Mouse (Mus musculus) C2C12 (cell line): ENCODE results near the gene Spcs2. TPM values are rescaled to one million over a fixed set of nuclear protein-coding genes. Genes with fewer than 3 reads are reported as not detected.

ENCODE experiments used
- H3K27me3 ChIP-seq: one replicate; pipeline ENCODE4 v1.6.1; 2011; ENCODE audit not compliant: control insufficient read depth, insufficient read depth, insufficient read length
- H3K36me3 ChIP-seq: one replicate; pipeline ENCODE4 v1.6.1; 2011; ENCODE audit not compliant: control insufficient read depth, insufficient read depth
- H3K4me3 ChIP-seq: one replicate; pipeline ENCODE4 v1.5.1; 2011; ENCODE audit warnings: mild to moderate bottlenecking, control low read depth; ENCODE audit not compliant: poor library complexity, insufficient read depth, severe bottlenecking
- H3K79me2 ChIP-seq: one replicate; pipeline ENCODE4 v1.6.1; 2011; ENCODE audit not compliant: control insufficient read depth, insufficient read depth
- H3K79me3 ChIP-seq: one replicate; pipeline ENCODE4 v1.6.1; 2011; ENCODE audit warnings: low read depth, control low read depth
- H3ac ChIP-seq: one replicate; pipeline ENCODE3; 2011; ENCODE audit warnings: low read depth; ENCODE audit not compliant: control insufficient read depth, insufficient read length
- CEBPB ChIP-seq: IDR thresholded peaks from one replicate; pipeline ENCODE4 v1.6.1; 2011; ENCODE audit warnings: low read depth, mild to moderate bottlenecking, control low read depth, moderate library complexity
- CTCF ChIP-seq: IDR thresholded peaks from one replicate; pipeline ENCODE4 v1.5.1; 2011; ENCODE audit not compliant: control insufficient read depth, insufficient read depth, insufficient read length
- FOSL1 ChIP-seq: IDR thresholded peaks from one replicate; pipeline ENCODE4 v1.8.0; 2011; ENCODE audit warnings: mild to moderate bottlenecking, low read length; ENCODE audit not compliant: poor library complexity, insufficient read depth, severe bottlenecking
- MAX ChIP-seq: IDR thresholded peaks from one replicate; pipeline ENCODE4 v1.6.1; 2011; ENCODE audit warnings: mild to moderate bottlenecking, control low read depth
- MYOD1 ChIP-seq: IDR thresholded peaks from one replicate; pipeline ENCODE4 v1.6.1; 2011; ENCODE audit warnings: low read depth; ENCODE audit not compliant: control insufficient read depth, insufficient read length
- MYOG ChIP-seq: IDR thresholded peaks from one replicate; pipeline ENCODE4 v1.6.1; 2011; ENCODE audit not compliant: control insufficient read depth, insufficient read length; ENCODE audit errors: extremely low read depth
- USF1 ChIP-seq: IDR thresholded peaks from one replicate; pipeline ENCODE4 v1.6.1; 2011; ENCODE audit warnings: low read depth, mild to moderate bottlenecking, control low read depth, moderate library complexity
- polyA plus RNA-seq: library from polyadenylated mRNA; unstranded; fragments of >200 nt; fragmentation: generic; extraction: Trizol; gene quantifications from one replicate; pipeline ENCODE4 v1.2.1, GENCODE M21; 2012; ENCODE audit warnings: missing spikeins

Gene Spcs2
- polyA plus RNA-seq, 1 experiment: 152 TPM

- H3K79me3 ChIP-seq: no peaks in the 10 kb centered on the region
- H3K79me2 ChIP-seq: no peaks in the 10 kb centered on the region
- H3K4me3 ChIP-seq: no peak overlapping the region
- no peaks in the 10 kb centered on the region for H3K36me3 ChIP-seq
- TF ChIP-seq MAX: no peak
- no peak for TF ChIP-seq CTCF
- no peak for TF ChIP-seq MYOG
- no peak for TF ChIP-seq FOSL1
- TF ChIP-seq USF1: peak; percentile 15
- no peak for TF ChIP-seq CEBPB
- no peak overlapping the region for H3ac ChIP-seq
- peaks cover 13% of the 10 kb centered on the region for H3K27me3 ChIP-seq
These were observed 28.2 kb upstream of the Spcs2 start for GRCm38 (mm10) chr7:99891471-99891870.

GRCm38 (mm10) chr7:99890168-99890755 is 27.0 kb upstream of the Spcs2 start:
- Histone ChIP-seq H3K4me3 (no peak overlapping the region), H3K36me3 (no peaks in the 10 kb centered on the region), H3K79me2 (no peaks in the 10 kb centered on the region), H3K27me3 (peaks cover 11% of the 10 kb centered on the region), H3ac (no peak overlapping the region), H3K79me3 (no peaks in the 10 kb centered on the region)
- TF ChIP-seq FOSL1 (no peak), MYOG (no peak), USF1 (no peak)

- peaks cover 5% of the 10 kb centered on the region for H3K27me3 ChIP-seq
- no peaks in the 10 kb centered on the region for H3K79me3 ChIP-seq
- no peak for TF ChIP-seq FOSL1
- peak; percentile 16 for TF ChIP-seq CTCF
- H3K79me2 ChIP-seq: no peaks in the 10 kb centered on the region
- no peak overlapping the region for H3K4me3 ChIP-seq
- H3ac ChIP-seq: no peak overlapping the region
- no peaks in the 10 kb centered on the region for H3K36me3 ChIP-seq
These were observed 26.1 kb upstream of the Spcs2 start for GRCm38 (mm10) chr7:99889175-99889880.

- TF ChIP-seq MYOG (no peak), MYOD1 (no peak), CEBPB (no peak)
- H3K79me2 ChIP-seq: no peaks in the 10 kb centered on the region
- no peaks in the 10 kb centered on the region for H3K27me3 ChIP-seq
- no peaks in the 10 kb centered on the region for H3K36me3 ChIP-seq
- H3ac ChIP-seq: no peak overlapping the region
- no peaks in the 10 kb centered on the region for H3K79me3 ChIP-seq
- H3K4me3 ChIP-seq: no peak overlapping the region
These were observed 24.5 kb upstream of the Spcs2 start for GRCm38 (mm10) chr7:99887743-99888142.

- H3K79me2 ChIP-seq: no peaks in the 10 kb centered on the region
- no peak overlapping the region for H3ac ChIP-seq
- H3K27me3 ChIP-seq: no peaks in the 10 kb centered on the region
- no peaks in the 10 kb centered on the region for H3K79me3 ChIP-seq
- TF ChIP-seq MAX (no peak), FOSL1 (no peak), MYOD1 (no peak), CEBPB (no peak), USF1 (no peak), MYOG (no peak), CTCF (no peak)
- H3K36me3 ChIP-seq: no peaks in the 10 kb centered on the region
- H3K4me3 ChIP-seq: no peak overlapping the region
These were observed 24.0 kb upstream of the Spcs2 start for GRCm38 (mm10) chr7:99887230-99887735.

GRCm38 (mm10) chr7:99878254-99878653 is 15.0 kb upstream of the Spcs2 start:
- Histone ChIP-seq H3K4me3 (no peak overlapping the region), H3K27me3 (peaks cover 8% of the 10 kb centered on the region), H3ac (no peak overlapping the region), H3K79me2 (no peaks in the 10 kb centered on the region), H3K79me3 (no peaks in the 10 kb centered on the region), H3K36me3 (no peaks in the 10 kb centered on the region)
- TF ChIP-seq MYOD1 (no peak), FOSL1 (no peak), USF1 (no peak), MYOG (no peak), CEBPB (no peak), MAX (no peak), CTCF (no peak)
